Mouse (Mus musculus): ENCODE data around the gene Mtus2. TPM values are rescaled to one million over a fixed set of nuclear protein-coding genes. Genes with fewer than 3 reads are reported as not detected.

Gene Mtus2
- total and polyA plus RNA-seq, 2 experiments from 2014 or later: 33.6 to 40.4 TPM

DNA sequence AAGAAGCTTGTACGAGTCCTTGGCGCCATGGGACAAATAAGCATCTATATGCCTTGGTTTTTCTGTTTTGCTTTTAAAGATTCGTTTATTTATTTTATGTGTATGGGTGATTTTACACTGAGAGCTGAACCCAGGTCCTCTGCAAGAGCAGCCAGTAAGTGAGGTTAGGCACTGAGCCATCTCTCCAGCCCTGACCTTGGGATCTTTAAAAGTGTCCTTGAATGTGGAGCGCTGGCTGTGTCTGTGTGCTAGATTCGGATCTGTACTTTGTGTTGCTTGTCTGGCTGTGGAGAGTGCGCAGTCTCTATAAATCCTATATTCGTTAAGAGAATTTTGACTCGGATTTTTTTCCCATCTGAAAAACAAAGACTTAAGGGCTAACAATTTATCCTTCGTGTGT, 40.9 kb upstream of the Mtus2 start:
- no peak for TF ChIP-seq CTCF (IDR thresholded peaks at IDR 0.05; ENCODE audit: low read depth)
- 85% methylated on average over 9 of the region's 9 CpGs for WGBS
- ATAC-seq (no peak), DNase-seq (ENCODE audit: low spot score) (no peak)
- no peaks in the 10 kb centered on the region for H3K9me3 ChIP-seq (ENCODE audit: low read length)
- H3K4me1 ChIP-seq (ENCODE audit: insufficient read depth, low read length): no peaks in the 10 kb centered on the region
- no peak overlapping the region for H3K4me3 ChIP-seq (ENCODE audit: low read length)
- H3K27ac ChIP-seq: no peak overlapping the region
- no peak overlapping the region for H3K9ac ChIP-seq (replicated peaks; ENCODE audit: low read length)
- H3K4me2 ChIP-seq (ENCODE audit: low read depth, low read length): no peak overlapping the region
- no peaks in the 10 kb centered on the region for H3K36me3 ChIP-seq (ENCODE audit: insufficient read depth, low read length)
- H3K27me3 ChIP-seq (ENCODE audit: insufficient read depth, low read length): no peaks in the 10 kb centered on the region

DNA sequence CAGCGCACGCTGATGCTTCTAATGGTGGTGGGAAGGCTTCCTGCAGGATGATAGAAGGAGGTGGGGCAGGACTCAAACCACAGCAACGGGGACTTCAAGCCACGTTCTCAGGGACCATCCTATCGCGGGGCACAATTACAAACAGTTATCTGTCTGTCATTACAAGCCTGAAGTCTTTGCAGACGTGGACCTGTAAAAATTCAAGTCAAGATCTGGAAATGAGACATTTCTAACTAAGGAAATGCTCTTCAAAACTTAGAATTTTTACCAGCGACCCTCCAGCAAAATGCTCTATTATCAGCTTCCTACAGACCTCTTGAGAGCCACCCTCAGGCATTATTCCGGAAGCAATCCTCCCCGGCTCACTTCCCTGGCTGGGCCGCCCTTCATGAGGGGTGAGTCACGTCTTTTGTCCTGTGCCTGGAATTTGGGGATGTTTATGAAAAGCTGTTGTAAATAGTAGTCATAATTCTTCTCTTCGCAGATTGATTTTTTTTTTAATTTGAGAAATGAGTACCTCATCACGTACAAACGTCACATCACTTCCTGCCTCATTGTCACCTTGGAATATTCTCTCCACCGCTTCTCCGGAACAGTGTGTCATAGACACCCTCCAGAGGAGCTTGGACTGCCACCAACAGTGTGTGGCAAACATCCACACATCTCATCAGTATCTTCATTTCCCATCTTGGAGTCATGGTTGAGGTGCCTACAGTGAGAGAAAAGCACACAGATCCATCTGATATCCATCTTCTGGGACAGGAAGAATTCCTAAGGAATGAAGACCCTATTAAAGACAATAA, 38.9 kb upstream of the Mtus2 start:
- H3K9me3 ChIP-seq (ENCODE audit: low read length): no peaks in the 10 kb centered on the region
- H3K4me3 ChIP-seq (ENCODE audit: low read length): no peak overlapping the region
- no peaks in the 10 kb centered on the region for H3K4me1 ChIP-seq (ENCODE audit: insufficient read depth, low read length)
- no peaks in the 10 kb centered on the region for H3K36me3 ChIP-seq (ENCODE audit: insufficient read depth, low read length)
- TF ChIP-seq CTCF (IDR thresholded peaks at IDR 0.05; ENCODE audit: low read depth): no peak
- WGBS: 81% methylated on average over 17 of the region's 17 CpGs
- DNase-seq (ENCODE audit: low spot score) (no peak), ATAC-seq (no peak)
- no peak overlapping the region for H3K27ac ChIP-seq
- H3K4me2 ChIP-seq (ENCODE audit: low read depth, low read length): no peak overlapping the region
- no peak overlapping the region for H3K9ac ChIP-seq (replicated peaks; ENCODE audit: low read length)
- H3K27me3 ChIP-seq (ENCODE audit: insufficient read depth, low read length): no peaks in the 10 kb centered on the region

DNA sequence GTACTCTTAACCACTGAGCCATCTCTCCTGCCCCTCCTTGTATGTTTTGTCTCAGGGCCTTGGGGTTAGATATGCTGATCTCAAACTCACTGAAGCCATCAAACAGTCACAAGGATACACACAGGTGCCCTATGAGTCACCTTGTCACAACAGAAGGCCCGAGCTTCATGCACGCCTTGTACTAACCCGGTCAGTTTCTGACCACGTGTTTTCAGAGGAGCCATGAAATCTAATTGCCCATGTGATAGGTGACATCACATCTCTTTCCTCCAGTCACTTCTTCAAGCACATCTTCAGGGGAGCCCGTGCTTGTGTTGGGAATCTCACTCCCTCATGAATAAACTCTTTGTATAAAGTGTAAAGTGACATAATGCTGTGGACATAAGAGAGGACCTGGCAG, 32.5 kb upstream of the Mtus2 start:
- ATAC-seq: no peak
- Histone ChIP-seq H3K4me1 (ENCODE audit: insufficient read depth, low read length) (no peaks in the 10 kb centered on the region), H3K27ac (no peak overlapping the region), H3K36me3 (ENCODE audit: insufficient read depth, low read length) (no peaks in the 10 kb centered on the region), H3K9me3 (ENCODE audit: low read length) (no peaks in the 10 kb centered on the region), H3K27me3 (ENCODE audit: insufficient read depth, low read length) (no peaks in the 10 kb centered on the region), H3K9ac (replicated peaks; ENCODE audit: low read length) (no peak overlapping the region), H3K4me2 (ENCODE audit: low read depth, low read length) (no peak overlapping the region), H3K4me3 (ENCODE audit: low read length) (no peak overlapping the region)
- DNase-seq (ENCODE audit: low spot score): no peak
- WGBS: 84% methylated on average over 5 of the region's 5 CpGs
- TF ChIP-seq CTCF (IDR thresholded peaks at IDR 0.05; ENCODE audit: low read depth): no peak

GRCm38 (mm10) chr5:147925935-147926604, 31.1 kb upstream of the Mtus2 start:
- H3K9ac ChIP-seq (replicated peaks; ENCODE audit: low read length): no peak overlapping the region
- H3K9me3 ChIP-seq (ENCODE audit: low read length): no peaks in the 10 kb centered on the region
- no peaks in the 10 kb centered on the region for H3K36me3 ChIP-seq (ENCODE audit: insufficient read depth, low read length)
- H3K4me2 ChIP-seq (ENCODE audit: low read depth, low read length): no peak overlapping the region
- DNase-seq (ENCODE audit: low spot score) (peak; percentile 24), ATAC-seq (no peak)
- 71% methylated on average over 15 of the region's 15 CpGs for WGBS
- no peaks in the 10 kb centered on the region for H3K4me1 ChIP-seq (ENCODE audit: insufficient read depth, low read length)
- H3K27me3 ChIP-seq (ENCODE audit: insufficient read depth, low read length): no peaks in the 10 kb centered on the region
- TF ChIP-seq CTCF (IDR thresholded peaks at IDR 0.05; ENCODE audit: low read depth): peak; percentile 72
- no peak overlapping the region for H3K4me3 ChIP-seq (ENCODE audit: low read length)
- no peak overlapping the region for H3K27ac ChIP-seq

GRCm38 (mm10) chr5:147928668-147929497, 28.2 kb upstream of the Mtus2 start:
- Histone ChIP-seq H3K4me1 (ENCODE audit: insufficient read depth, low read length) (no peaks in the 10 kb centered on the region), H3K9ac (replicated peaks; ENCODE audit: low read length) (no peak overlapping the region), H3K27ac (no peak overlapping the region), H3K4me2 (ENCODE audit: low read depth, low read length) (no peak overlapping the region), H3K4me3 (ENCODE audit: low read length) (no peak overlapping the region), H3K36me3 (ENCODE audit: insufficient read depth, low read length) (no peaks in the 10 kb centered on the region), H3K27me3 (ENCODE audit: insufficient read depth, low read length) (no peaks in the 10 kb centered on the region), H3K9me3 (ENCODE audit: low read length) (no peaks in the 10 kb centered on the region)
- no peak for DNase-seq (ENCODE audit: low spot score)
- ATAC-seq: no peak
- WGBS: 83% methylated on average over 7 of the region's 7 CpGs
- no peak for TF ChIP-seq CTCF (IDR thresholded peaks at IDR 0.05; ENCODE audit: low read depth)

DNA sequence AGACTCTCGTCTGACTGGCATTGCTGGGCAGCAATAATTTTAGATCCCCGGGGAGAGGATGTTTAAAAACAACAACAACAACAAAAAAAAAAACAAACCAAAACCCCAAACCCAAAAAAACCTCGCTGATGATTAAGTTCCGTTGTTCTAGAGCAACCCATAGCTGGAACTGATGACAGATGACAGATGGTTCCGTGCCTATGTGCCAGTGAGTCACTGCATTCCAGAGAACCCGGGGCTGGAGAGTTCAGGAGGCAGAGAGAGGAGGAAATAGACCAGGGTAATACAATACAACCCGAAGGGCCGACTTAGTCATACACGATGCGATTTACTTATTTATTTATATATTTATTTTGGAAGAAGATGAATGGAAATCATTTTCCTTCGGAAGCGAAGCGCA, 22.0 kb upstream of the Mtus2 start:
- no peak overlapping the region for H3K9ac ChIP-seq (replicated peaks; ENCODE audit: low read length)
- no peaks in the 10 kb centered on the region for H3K27me3 ChIP-seq (ENCODE audit: insufficient read depth, low read length)
- no peaks in the 10 kb centered on the region for H3K36me3 ChIP-seq (ENCODE audit: insufficient read depth, low read length)
- H3K4me1 ChIP-seq (ENCODE audit: insufficient read depth, low read length): no peaks in the 10 kb centered on the region
- no peak for TF ChIP-seq CTCF (IDR thresholded peaks at IDR 0.05; ENCODE audit: low read depth)
- no peak overlapping the region for H3K4me2 ChIP-seq (ENCODE audit: low read depth, low read length)
- WGBS: 87% methylated on average over 13 of the region's 13 CpGs
- H3K4me3 ChIP-seq (ENCODE audit: low read length): no peak overlapping the region
- ATAC-seq: no peak
- H3K9me3 ChIP-seq (ENCODE audit: low read length): no peaks in the 10 kb centered on the region
- DNase-seq (ENCODE audit: low spot score): no peak
- H3K27ac ChIP-seq: no peak overlapping the region
